Mouse (Mus musculus) right cerebral cortex, postnatal 4 days (tissue): ENCODE measurements around the gene Rapgef3.

Source experiments
- DNase-seq: peaks from one replicate; pipeline ENCODE4 v3.0.0-alpha.2; 2022

The Rapgef3 gene

DNA sequence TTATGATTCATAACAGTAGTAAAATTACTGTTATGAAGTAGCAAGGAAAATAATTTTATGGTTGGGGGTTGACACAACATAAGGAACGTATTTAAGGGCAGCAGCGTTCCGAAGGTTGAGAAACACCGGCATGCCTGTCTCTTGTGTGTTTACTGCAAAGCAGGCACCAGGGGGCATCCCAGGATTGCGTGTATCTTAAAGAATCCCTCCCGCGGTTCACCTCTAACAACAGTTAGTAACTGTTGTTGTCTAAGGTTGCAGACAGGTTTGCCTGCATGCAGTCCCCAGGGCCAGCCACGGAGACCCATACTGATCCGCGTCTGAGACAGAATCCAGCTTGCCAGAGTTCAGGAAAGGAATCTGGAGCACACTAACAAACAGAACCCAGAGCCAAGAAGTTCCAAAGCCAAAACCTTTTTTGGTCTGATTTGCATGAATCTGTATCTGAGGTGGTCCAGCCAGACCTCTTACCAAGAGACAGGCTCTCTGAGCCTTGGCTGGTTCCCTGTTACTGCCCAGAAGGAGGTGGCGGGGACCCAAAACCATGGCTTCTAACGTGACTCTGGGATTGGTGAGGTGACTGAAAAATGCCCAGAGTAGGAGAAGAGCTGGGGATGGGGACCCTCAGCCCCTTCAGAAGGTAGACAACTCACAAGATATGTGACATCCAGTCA is 49.8 kb downstream of the Rapgef3 start:
- peak; percentile 68 for DNase-seq

DNA sequence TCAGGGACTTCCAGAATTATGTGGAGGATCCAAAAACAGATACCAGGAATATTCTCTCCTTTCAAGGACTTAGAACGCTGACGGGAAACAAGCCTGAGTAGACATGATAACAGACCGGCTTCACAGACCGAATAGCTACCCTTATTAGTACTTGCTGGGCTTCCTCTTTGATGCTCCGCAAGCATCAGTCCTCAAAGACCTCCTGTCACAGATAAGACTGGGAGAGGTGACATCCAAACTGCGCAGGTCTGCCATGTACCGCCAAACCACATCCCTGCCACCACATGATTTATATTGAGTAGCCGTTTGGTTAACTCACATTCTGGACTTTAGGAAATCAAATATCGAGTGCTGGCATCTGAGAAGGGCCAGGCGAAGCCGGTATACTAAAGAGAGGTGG is 51.0 kb downstream of the Rapgef3 start:
- DNase-seq, result no peak

DNA sequence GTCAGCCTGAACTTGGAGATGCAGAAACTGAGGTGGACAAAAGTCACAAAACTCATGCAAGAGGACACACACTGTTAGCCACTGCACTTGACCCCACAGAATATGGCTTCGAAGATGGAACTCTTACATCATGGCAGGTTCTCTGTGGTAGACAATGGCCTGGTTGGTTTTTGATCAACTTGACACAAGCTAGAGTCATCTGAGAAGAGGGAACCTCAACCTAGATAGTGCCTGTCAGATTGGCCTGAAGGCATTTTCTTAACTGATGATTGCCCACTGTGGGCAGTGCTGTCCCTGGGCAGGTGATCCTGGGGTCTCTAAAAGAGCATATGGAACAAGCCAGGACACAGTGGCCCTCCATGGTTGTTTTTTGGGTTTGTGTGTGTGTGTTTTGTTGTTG is 52.0 kb downstream of the Rapgef3 start:
- no peak for DNase-seq

DNA sequence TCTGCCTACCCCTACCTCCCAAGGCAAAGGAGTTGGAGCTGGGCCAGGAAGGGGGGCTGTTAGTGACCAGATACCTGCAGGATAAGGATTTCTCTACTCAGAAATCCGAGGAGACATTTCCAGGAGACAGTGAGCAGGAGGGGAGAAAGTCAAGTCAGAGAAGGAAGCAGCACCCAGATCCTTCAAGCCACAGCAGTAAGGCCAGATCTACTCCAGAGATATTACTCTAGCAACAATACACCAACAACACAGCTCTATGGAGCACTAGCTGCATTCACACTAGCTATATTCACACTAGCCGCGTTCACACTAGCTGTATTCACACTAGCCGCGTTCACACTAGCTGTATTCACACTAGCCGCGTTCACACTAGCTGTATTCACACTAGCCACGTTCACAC is 52.7 kb downstream of the Rapgef3 start:
- no peak for DNase-seq

DNA sequence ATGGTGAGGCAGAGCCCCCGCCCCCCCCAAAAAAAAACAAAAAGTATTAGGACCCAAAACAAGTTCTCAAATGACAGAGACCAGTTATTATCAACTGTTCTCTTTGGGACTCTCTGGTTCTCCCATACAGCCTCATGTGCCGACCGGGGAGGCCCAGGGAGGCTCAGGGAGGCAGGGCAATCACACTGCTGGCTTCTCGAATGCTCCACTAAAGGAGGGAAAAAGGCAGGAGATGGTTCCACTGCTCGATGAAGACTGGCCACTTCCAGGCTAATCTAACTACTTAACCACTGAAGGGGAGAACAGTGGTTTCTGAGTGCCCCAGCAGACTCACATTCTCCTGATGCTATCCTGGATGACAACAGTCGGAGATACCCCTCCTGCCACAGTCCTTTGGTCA is 55.2 kb downstream of the Rapgef3 start:
- no peak for DNase-seq

DNA sequence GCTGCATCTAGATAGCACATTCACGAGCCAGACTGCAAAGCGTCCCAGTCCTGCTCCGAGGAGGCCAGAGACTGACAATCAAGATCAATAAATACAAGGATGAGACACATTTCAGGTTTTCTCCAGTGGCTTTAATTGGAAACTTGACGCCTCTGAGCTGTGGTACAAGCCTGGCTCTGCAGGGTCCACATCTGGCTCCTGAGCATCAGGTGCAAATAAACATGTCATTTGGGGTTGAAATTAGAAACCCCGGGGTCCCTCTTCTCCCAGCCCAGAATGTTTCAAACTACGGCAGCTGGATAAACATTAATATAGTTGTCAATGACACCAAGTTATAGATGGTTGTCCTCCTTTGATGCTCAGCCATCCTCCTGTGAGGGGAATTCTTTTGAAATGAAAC is 56.9 kb downstream of the Rapgef3 start:
- no peak for DNase-seq

DNA sequence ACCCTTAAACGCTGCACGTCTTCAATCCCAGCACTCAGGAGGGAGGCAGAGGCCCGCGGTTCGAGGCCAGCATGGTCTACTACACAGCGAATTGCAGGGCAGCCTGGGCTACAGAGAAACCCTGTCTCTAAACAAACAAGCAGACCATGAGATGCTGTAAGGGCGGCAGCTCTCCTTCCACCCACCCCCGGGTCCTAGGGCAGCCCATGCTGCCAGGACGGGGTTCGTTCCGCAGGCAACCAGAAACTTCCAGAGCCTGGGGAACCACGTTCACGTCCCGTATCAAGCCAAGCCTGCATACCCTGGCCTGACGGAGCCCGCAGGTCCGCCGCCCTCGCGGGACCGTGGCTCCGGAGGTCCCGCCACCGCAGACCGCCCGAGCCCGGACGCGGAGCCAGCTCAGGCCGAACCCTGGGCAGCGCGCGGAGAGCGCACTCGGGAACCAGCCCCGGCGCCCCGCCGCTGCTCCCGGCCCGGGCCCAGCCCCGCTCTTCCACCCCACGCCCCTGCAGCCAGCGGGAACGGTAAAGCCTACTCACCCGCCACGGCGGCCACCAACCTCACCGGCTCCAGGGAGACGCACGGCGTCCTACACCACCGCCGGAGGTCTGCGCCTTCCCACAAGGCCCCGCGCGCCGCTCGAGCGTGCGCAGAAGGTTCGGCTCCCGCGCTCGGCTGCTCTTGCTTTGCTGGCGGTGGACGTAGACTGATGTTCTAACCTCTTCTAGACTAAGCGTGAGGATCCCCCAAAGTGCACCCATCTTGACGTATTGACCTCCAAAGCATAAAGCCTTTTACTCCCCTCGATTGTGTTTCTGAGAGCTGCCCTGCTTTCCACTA is 62.3 kb downstream of the Rapgef3 start, which contains the start of gene Rpap3:
Rpap3 (minus strand) TSS at position 615 of the 840 bp plus-strand sequence.
- DNase-seq, result peak; percentile 83

DNA sequence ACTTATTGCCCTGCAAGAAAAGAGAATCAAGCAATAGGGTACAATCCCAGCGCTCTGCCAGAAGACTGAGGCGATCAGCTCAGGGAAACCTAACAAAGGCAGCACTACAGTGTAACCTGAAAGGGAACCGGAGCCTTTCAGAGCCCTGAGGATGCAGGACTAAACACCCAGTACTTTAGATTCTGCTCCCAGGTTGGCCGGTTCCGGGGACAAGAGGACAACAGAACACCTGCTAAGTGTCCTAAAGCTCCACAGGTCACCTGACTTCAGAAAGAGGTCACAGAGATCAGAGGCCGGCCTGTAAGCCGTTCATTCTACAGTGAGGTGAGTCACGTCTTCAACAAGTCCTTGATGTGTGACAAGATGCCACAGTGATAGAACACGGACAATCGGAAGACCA is 71.2 kb downstream of the Rapgef3 start:
- DNase-seq, result no peak
